Mouse (Mus musculus): ENCODE results near the gene Rela. TPM values are rescaled to one million over a fixed set of nuclear protein-coding genes. Genes with fewer than 3 reads are reported as not detected.
A peak's percentile ranks its signal among the peaks of the same experiment; 100 is the strongest.
"Not testable (repeated sequence)": the region's sequence is repeated elsewhere in the genome, so short reads cannot be mapped to it uniquely, and the experiment has no call there.

Gene Rela
- polyA plus RNA-seq, 1 experiment from 2014 or later: 30.0 TPM

GRCm38 (mm10) chr19:5666386-5666785 is 29.1 kb downstream of the Rela start:
- Histone ChIP-seq H3K27ac (replicated peaks; ENCODE audit: low read depth, low read length) (no peak overlapping the region), H3K9ac (replicated peaks; ENCODE audit: low read length) (no peak overlapping the region), H3K9me3 (ENCODE audit: control insufficient read depth, low read length) (no peaks in the 10 kb centered on the region), H3K4me2 (ENCODE audit: low read length) (no peak overlapping the region), H3K27me3 (ENCODE audit: control insufficient read depth, insufficient read depth, low read length) (no peaks in the 10 kb centered on the region), H3K36me3 (ENCODE audit: control insufficient read depth, insufficient read depth, low read length) (peaks cover 68% of the 10 kb centered on the region), H3K4me3 (replicated peaks; ENCODE audit: low read depth, low read length) (no peak overlapping the region), H3K4me1 (ENCODE audit: control insufficient read depth, insufficient read depth, low read length) (peaks cover 4% of the 10 kb centered on the region)
- WGBS: 93% methylated on average over 18 of the region's 18 CpGs
- ATAC-seq (ENCODE audit: low FRiP score, low TSS enrichment) (no peak), DNase-seq (no peak)

GRCm38 (mm10) chr19:5668372-5668771 is 31.1 kb downstream of the Rela start:
- H3K9me3 ChIP-seq (ENCODE audit: control insufficient read depth, low read length): no peaks in the 10 kb centered on the region
- no peak overlapping the region for H3K27ac ChIP-seq (replicated peaks; ENCODE audit: low read depth, low read length)
- no peak for DNase-seq
- H3K4me1 ChIP-seq (ENCODE audit: control insufficient read depth, insufficient read depth, low read length): peaks cover 4% of the 10 kb centered on the region
- no peaks in the 10 kb centered on the region for H3K27me3 ChIP-seq (ENCODE audit: control insufficient read depth, insufficient read depth, low read length)
- no peak overlapping the region for H3K9ac ChIP-seq (replicated peaks; ENCODE audit: low read length)
- H3K4me2 ChIP-seq (ENCODE audit: low read length): no peak overlapping the region
- H3K4me3 ChIP-seq (replicated peaks; ENCODE audit: low read depth, low read length): no peak overlapping the region
- no peak for ATAC-seq (ENCODE audit: low FRiP score, low TSS enrichment)
- WGBS: 95% methylated on average over 4 of the region's 4 CpGs
- H3K36me3 ChIP-seq (ENCODE audit: control insufficient read depth, insufficient read depth, low read length): peaks cover 88% of the 10 kb centered on the region

- DNase-seq (no peak), ATAC-seq (ENCODE audit: low FRiP score, low TSS enrichment) (no peak)
- Histone ChIP-seq H3K36me3 (ENCODE audit: control insufficient read depth, insufficient read depth, low read length) (peaks cover 93% of the 10 kb centered on the region), H3K4me3 (replicated peaks; ENCODE audit: low read depth, low read length) (no peak overlapping the region), H3K9me3 (ENCODE audit: control insufficient read depth, low read length) (no peaks in the 10 kb centered on the region), H3K9ac (replicated peaks; ENCODE audit: low read length) (no peak overlapping the region), H3K27ac (replicated peaks; ENCODE audit: low read depth, low read length) (no peak overlapping the region), H3K27me3 (ENCODE audit: control insufficient read depth, insufficient read depth, low read length) (no peaks in the 10 kb centered on the region), H3K4me1 (ENCODE audit: control insufficient read depth, insufficient read depth, low read length) (no peaks in the 10 kb centered on the region), H3K4me2 (ENCODE audit: low read length) (no peak overlapping the region)
- WGBS: 89% methylated on average over 4 of the region's 4 CpGs
These were observed 43.1 kb downstream of the Rela start for GRCm38 (mm10) chr19:5680432-5680831.

- Histone ChIP-seq H3K9ac (replicated peaks; ENCODE audit: low read length) (no peak overlapping the region), H3K27ac (replicated peaks; ENCODE audit: low read depth, low read length) (no peak overlapping the region), H3K4me1 (ENCODE audit: control insufficient read depth, insufficient read depth, low read length) (peaks cover 11% of the 10 kb centered on the region; the same call in 1 of the 2 replicates), H3K4me3 (replicated peaks; ENCODE audit: low read depth, low read length) (no peak overlapping the region), H3K4me2 (ENCODE audit: low read length) (no peak overlapping the region), H3K27me3 (ENCODE audit: control insufficient read depth, insufficient read depth, low read length) (no peaks in the 10 kb centered on the region), H3K36me3 (ENCODE audit: control insufficient read depth, insufficient read depth, low read length) (peaks cover 76% of the 10 kb centered on the region), H3K9me3 (ENCODE audit: control insufficient read depth, low read length) (no peaks in the 10 kb centered on the region)
- ATAC-seq (ENCODE audit: low FRiP score, low TSS enrichment) (no peak), DNase-seq (no peak)
- 95% methylated on average over 12 of the region's 12 CpGs for WGBS
These were observed 47.0 kb downstream of the Rela start for GRCm38 (mm10) chr19:5684236-5684635.

GRCm38 (mm10) chr19:5684985-5685384 is 47.7 kb downstream of the Rela start:
- Histone ChIP-seq H3K4me3 (replicated peaks; ENCODE audit: low read depth, low read length) (no peak overlapping the region), H3K4me1 (ENCODE audit: control insufficient read depth, insufficient read depth, low read length) (peaks cover 17% of the 10 kb centered on the region), H3K9me3 (ENCODE audit: control insufficient read depth, low read length) (no peaks in the 10 kb centered on the region), H3K27me3 (ENCODE audit: control insufficient read depth, insufficient read depth, low read length) (no peaks in the 10 kb centered on the region), H3K27ac (replicated peaks; ENCODE audit: low read depth, low read length) (no peak overlapping the region), H3K9ac (replicated peaks; ENCODE audit: low read length) (no peak overlapping the region), H3K36me3 (ENCODE audit: control insufficient read depth, insufficient read depth, low read length) (peaks cover 69% of the 10 kb centered on the region), H3K4me2 (ENCODE audit: low read length) (no peak overlapping the region)
- 97% methylated on average over 13 of the region's 13 CpGs for WGBS
- no peak for DNase-seq
- no peak for ATAC-seq (ENCODE audit: low FRiP score, low TSS enrichment)

- H3K27ac ChIP-seq (replicated peaks; ENCODE audit: low read depth, low read length): no peak overlapping the region
- H3K4me2 ChIP-seq (ENCODE audit: low read length): no peak overlapping the region
- H3K4me1 ChIP-seq (ENCODE audit: control insufficient read depth, insufficient read depth, low read length): peaks cover 21% of the 10 kb centered on the region
- WGBS: 95% methylated on average over 19 of the region's 19 CpGs
- H3K9me3 ChIP-seq (ENCODE audit: control insufficient read depth, low read length): no peaks in the 10 kb centered on the region
- H3K9ac ChIP-seq (replicated peaks; ENCODE audit: low read length): no peak overlapping the region
- DNase-seq (no peak), ATAC-seq (ENCODE audit: low FRiP score, low TSS enrichment) (no peak)
- no peaks in the 10 kb centered on the region for H3K27me3 ChIP-seq (ENCODE audit: control insufficient read depth, insufficient read depth, low read length)
- peaks cover 65% of the 10 kb centered on the region for H3K36me3 ChIP-seq (ENCODE audit: control insufficient read depth, insufficient read depth, low read length)
- H3K4me3 ChIP-seq (replicated peaks; ENCODE audit: low read depth, low read length): no peak overlapping the region
These were observed 48.1 kb downstream of the Rela start for GRCm38 (mm10) chr19:5685431-5685830.

GRCm38 (mm10) chr19:5685861-5686260 is 48.6 kb downstream of the Rela start:
- H3K27me3 ChIP-seq (ENCODE audit: control insufficient read depth, insufficient read depth, low read length): no peaks in the 10 kb centered on the region
- H3K9ac ChIP-seq (replicated peaks; ENCODE audit: low read length): no peak overlapping the region
- H3K9me3 ChIP-seq (ENCODE audit: control insufficient read depth, low read length): no peaks in the 10 kb centered on the region
- no peak overlapping the region for H3K4me3 ChIP-seq (replicated peaks; ENCODE audit: low read depth, low read length)
- no peak for DNase-seq
- H3K4me2 ChIP-seq (ENCODE audit: low read length): no peak overlapping the region
- WGBS: 94% methylated on average over 11 of the region's 11 CpGs
- peaks cover 63% of the 10 kb centered on the region for H3K36me3 ChIP-seq (ENCODE audit: control insufficient read depth, insufficient read depth, low read length)
- H3K4me1 ChIP-seq (ENCODE audit: control insufficient read depth, insufficient read depth, low read length): peaks cover 26% of the 10 kb centered on the region
- ATAC-seq (ENCODE audit: low FRiP score, low TSS enrichment): no peak
- H3K27ac ChIP-seq (replicated peaks; ENCODE audit: low read depth, low read length): no peak overlapping the region

- ATAC-seq (ENCODE audit: low FRiP score, low TSS enrichment) (no peak), DNase-seq (no peak)
- Histone ChIP-seq H3K9ac (replicated peaks; ENCODE audit: low read length) (no peak overlapping the region), H3K9me3 (ENCODE audit: control insufficient read depth, low read length) (no peaks in the 10 kb centered on the region), H3K4me3 (replicated peaks; ENCODE audit: low read depth, low read length) (no peak overlapping the region), H3K27me3 (ENCODE audit: control insufficient read depth, insufficient read depth, low read length) (no peaks in the 10 kb centered on the region), H3K36me3 (ENCODE audit: control insufficient read depth, insufficient read depth, low read length) (peaks cover 58% of the 10 kb centered on the region), H3K4me2 (ENCODE audit: low read length) (no peak overlapping the region), H3K4me1 (ENCODE audit: control insufficient read depth, insufficient read depth, low read length) (peaks cover 29% of the 10 kb centered on the region), H3K27ac (replicated peaks; ENCODE audit: low read depth, low read length) (no peak overlapping the region)
- WGBS: 93% methylated on average over 13 of the region's 13 CpGs
These were observed 49.2 kb downstream of the Rela start for GRCm38 (mm10) chr19:5686437-5686836.

- H3K36me3 ChIP-seq (ENCODE audit: control insufficient read depth, insufficient read depth, low read length): peaks cover 52% of the 10 kb centered on the region
- not testable (repeated sequence) for ATAC-seq (ENCODE audit: low FRiP score, low TSS enrichment); H3K27ac ChIP-seq (replicated peaks; ENCODE audit: low read depth, low read length); H3K27me3 ChIP-seq (ENCODE audit: control insufficient read depth, insufficient read depth, low read length); H3K9me3 ChIP-seq (ENCODE audit: control insufficient read depth, low read length); H3K9ac ChIP-seq (replicated peaks; ENCODE audit: low read length); DNase-seq
- H3K4me1 ChIP-seq (ENCODE audit: control insufficient read depth, insufficient read depth, low read length): peaks cover 29% of the 10 kb centered on the region
- peak overlapping the region; percentile 89; the same call in 1 of the 2 replicates for H3K4me3 ChIP-seq (replicated peaks; ENCODE audit: low read depth, low read length)
- WGBS: 92% methylated on average over 12 of the region's 12 CpGs
- peak overlapping the region; percentile 100 for H3K4me2 ChIP-seq (ENCODE audit: low read length)
These were observed 49.7 kb downstream of the Rela start for GRCm38 (mm10) chr19:5686954-5687353.
